Mouse (Mus musculus): Measurements from ENCODE around the gene Sowahb. TPM values are rescaled to one million over a fixed set of nuclear protein-coding genes. Genes with fewer than 3 reads are reported as not detected.

The Sowahb gene
- polyA plus RNA-seq, 1 experiment: 0.01 TPM

DNA sequence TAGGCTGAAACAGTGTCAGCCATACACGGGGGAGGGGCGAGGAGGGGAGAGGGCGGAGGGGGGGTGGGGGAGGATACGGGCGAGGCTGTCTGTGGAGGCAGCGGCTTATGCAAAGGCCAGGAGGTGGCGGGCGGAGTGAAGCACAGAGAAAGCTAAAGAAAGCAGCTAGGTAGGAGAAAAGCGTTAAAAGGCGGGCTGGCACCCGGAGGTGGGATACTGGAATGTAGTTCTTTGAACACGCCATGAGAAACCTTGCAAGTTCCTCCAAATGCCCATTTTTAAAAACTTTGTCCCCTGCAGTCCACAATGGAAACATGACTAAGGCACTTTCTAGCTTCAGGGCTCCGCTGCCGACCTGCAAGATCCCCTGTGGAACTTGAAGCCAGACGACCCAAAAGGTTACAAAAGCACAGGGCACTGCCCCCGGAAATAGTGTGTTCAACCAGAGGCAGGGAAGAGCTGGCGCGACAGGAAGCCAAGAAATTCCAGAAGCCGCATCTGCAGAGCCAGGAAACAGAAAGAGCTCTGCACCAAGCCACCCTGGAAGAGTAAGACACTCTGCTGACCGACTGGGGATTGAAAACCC lies 39.5 kb downstream of the Sowahb start:
- peak overlapping the region; percentile 31 for H3K4me3 ChIP-seq (ENCODE audit: insufficient read depth, poor library complexity, severe bottlenecking)

GRCm38 (mm10) chr5:93002615-93003014 lies 42.2 kb downstream of the Sowahb start:
- TF ChIP-seq MYOD1 (IDR thresholded peaks at IDR 0.05; ENCODE audit: control insufficient read depth, insufficient read length, low read depth) (no peak), MYOG (IDR thresholded peaks at IDR 0.05; ENCODE audit: control insufficient read depth, extremely low read depth, insufficient read length) (no peak), FOSL1 (IDR thresholded peaks at IDR 0.05; ENCODE audit: insufficient read depth, low read length, poor library complexity, severe bottlenecking) (no peak)
- H3K4me3 ChIP-seq (ENCODE audit: insufficient read depth, poor library complexity, severe bottlenecking): no peak overlapping the region
- no peaks in the 10 kb centered on the region for H3K79me2 ChIP-seq (ENCODE audit: control insufficient read depth, insufficient read depth)
- no peaks in the 10 kb centered on the region for H3K79me3 ChIP-seq (ENCODE audit: low read depth)
- H3K36me3 ChIP-seq (ENCODE audit: control insufficient read depth, insufficient read depth): no peaks in the 10 kb centered on the region
- no peaks in the 10 kb centered on the region for H3K27me3 ChIP-seq (ENCODE audit: control insufficient read depth, insufficient read depth, insufficient read length)
- H3ac ChIP-seq (ENCODE audit: control insufficient read depth, insufficient read length, low read depth): no peak overlapping the region

More for the DNA sequence above, 39.5 kb downstream of the Sowahb start:
- Histone ChIP-seq H3K79me2 (ENCODE audit: control insufficient read depth, insufficient read depth) (no peaks in the 10 kb centered on the region), H3K36me3 (ENCODE audit: control insufficient read depth, insufficient read depth) (no peaks in the 10 kb centered on the region), H3K27me3 (ENCODE audit: control insufficient read depth, insufficient read depth, insufficient read length) (no peaks in the 10 kb centered on the region), H3K79me3 (ENCODE audit: low read depth) (no peaks in the 10 kb centered on the region), H3ac (ENCODE audit: control insufficient read depth, insufficient read length, low read depth) (peak overlapping the region; percentile 48)
- TF ChIP-seq MAX (IDR thresholded peaks at IDR 0.05): no peak
- no peak for TF ChIP-seq MYOG (IDR thresholded peaks at IDR 0.05; ENCODE audit: control insufficient read depth, extremely low read depth, insufficient read length)
- TF ChIP-seq MYOD1 (IDR thresholded peaks at IDR 0.05; ENCODE audit: control insufficient read depth, insufficient read length, low read depth): no peak
- TF ChIP-seq CEBPB (IDR thresholded peaks at IDR 0.05; ENCODE audit: low read depth): no peak
- TF ChIP-seq CTCF (IDR thresholded peaks at IDR 0.05; ENCODE audit: control insufficient read depth, insufficient read depth, insufficient read length): no peak
- no peak for TF ChIP-seq USF1 (IDR thresholded peaks at IDR 0.05; ENCODE audit: low read depth)
- no peak for TF ChIP-seq FOSL1 (IDR thresholded peaks at IDR 0.05; ENCODE audit: insufficient read depth, low read length, poor library complexity, severe bottlenecking)

DNA sequence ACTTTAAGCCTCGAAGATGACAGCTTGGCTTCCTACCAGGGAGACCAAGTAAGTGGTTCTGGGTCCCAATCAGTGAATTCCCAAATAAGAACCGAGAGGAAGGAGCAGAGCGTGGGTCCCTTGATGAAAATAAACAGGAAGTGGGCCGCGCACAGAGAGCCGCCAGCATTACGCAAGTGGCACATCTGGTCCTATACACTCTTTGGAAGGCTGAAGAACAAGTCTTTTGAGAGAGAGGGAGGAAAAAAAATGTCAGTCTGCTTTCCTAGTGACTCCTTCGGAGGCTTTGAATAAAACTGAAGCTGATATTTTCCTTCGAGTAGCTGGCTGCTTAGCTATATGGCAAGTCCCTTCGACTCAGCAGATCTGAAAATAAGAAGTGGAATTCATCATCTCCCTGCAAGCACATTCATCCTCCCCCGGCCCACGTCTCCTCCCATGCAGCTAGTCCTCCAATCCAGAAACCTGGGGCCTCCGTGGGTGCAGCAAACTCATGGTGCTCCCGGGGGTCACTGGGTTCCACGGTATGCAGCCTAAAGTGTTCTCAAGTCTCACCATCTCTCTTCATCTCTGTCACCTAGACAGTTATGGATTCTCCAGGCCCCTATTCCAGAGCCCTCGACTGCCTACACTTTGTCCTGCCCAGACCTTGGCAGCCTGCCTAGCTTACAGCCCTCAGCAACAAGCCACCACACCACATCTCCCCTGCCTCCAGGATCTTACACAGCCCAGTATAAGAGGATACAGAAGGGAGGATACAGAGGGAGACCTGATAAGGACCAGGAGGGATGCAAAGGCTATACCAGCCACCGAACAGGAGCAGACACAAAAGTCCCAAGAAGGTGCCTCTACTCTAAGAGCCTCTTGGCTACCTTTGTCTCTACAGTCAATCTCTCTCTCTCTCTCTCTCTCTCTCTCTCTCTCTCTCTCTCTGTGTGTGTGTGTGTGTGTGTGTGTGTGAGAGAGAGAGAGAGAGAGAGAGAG lies 43.8 kb downstream of the Sowahb start:
- H3K79me2 ChIP-seq (ENCODE audit: control insufficient read depth, insufficient read depth): no peaks in the 10 kb centered on the region
- TF ChIP-seq MAX (IDR thresholded peaks at IDR 0.05) (no peak), MYOD1 (IDR thresholded peaks at IDR 0.05; ENCODE audit: control insufficient read depth, insufficient read length, low read depth) (no peak), MYOG (IDR thresholded peaks at IDR 0.05; ENCODE audit: control insufficient read depth, extremely low read depth, insufficient read length) (no peak), CTCF (IDR thresholded peaks at IDR 0.05; ENCODE audit: control insufficient read depth, insufficient read depth, insufficient read length) (no peak), CEBPB (IDR thresholded peaks at IDR 0.05; ENCODE audit: low read depth) (no peak), USF1 (IDR thresholded peaks at IDR 0.05; ENCODE audit: low read depth) (no peak), FOSL1 (IDR thresholded peaks at IDR 0.05; ENCODE audit: insufficient read depth, low read length, poor library complexity, severe bottlenecking) (no peak)
- H3K4me3 ChIP-seq (ENCODE audit: insufficient read depth, poor library complexity, severe bottlenecking): no peak overlapping the region
- H3K27me3 ChIP-seq (ENCODE audit: control insufficient read depth, insufficient read depth, insufficient read length): no peaks in the 10 kb centered on the region
- H3K36me3 ChIP-seq (ENCODE audit: control insufficient read depth, insufficient read depth): no peaks in the 10 kb centered on the region
- H3ac ChIP-seq (ENCODE audit: control insufficient read depth, insufficient read length, low read depth): no peak overlapping the region
- H3K79me3 ChIP-seq (ENCODE audit: low read depth): no peaks in the 10 kb centered on the region

- Histone ChIP-seq H3ac (ENCODE audit: control insufficient read depth, insufficient read length, low read depth) (no peak overlapping the region), H3K27me3 (ENCODE audit: control insufficient read depth, insufficient read depth, insufficient read length) (no peaks in the 10 kb centered on the region), H3K36me3 (ENCODE audit: control insufficient read depth, insufficient read depth) (no peaks in the 10 kb centered on the region), H3K79me3 (ENCODE audit: low read depth) (no peaks in the 10 kb centered on the region), H3K4me3 (ENCODE audit: insufficient read depth, poor library complexity, severe bottlenecking) (no peak overlapping the region), H3K79me2 (ENCODE audit: control insufficient read depth, insufficient read depth) (no peaks in the 10 kb centered on the region)
- TF ChIP-seq FOSL1 (IDR thresholded peaks at IDR 0.05; ENCODE audit: insufficient read depth, low read length, poor library complexity, severe bottlenecking) (no peak), MYOD1 (IDR thresholded peaks at IDR 0.05; ENCODE audit: control insufficient read depth, insufficient read length, low read depth) (no peak), USF1 (IDR thresholded peaks at IDR 0.05; ENCODE audit: low read depth) (no peak), CTCF (IDR thresholded peaks at IDR 0.05; ENCODE audit: control insufficient read depth, insufficient read depth, insufficient read length) (no peak), MYOG (IDR thresholded peaks at IDR 0.05; ENCODE audit: control insufficient read depth, extremely low read depth, insufficient read length) (no peak), CEBPB (IDR thresholded peaks at IDR 0.05; ENCODE audit: low read depth) (no peak), MAX (IDR thresholded peaks at IDR 0.05) (no peak)
These were observed 44.8 kb downstream of the Sowahb start for GRCm38 (mm10) chr5:93000060-93000459.

DNA sequence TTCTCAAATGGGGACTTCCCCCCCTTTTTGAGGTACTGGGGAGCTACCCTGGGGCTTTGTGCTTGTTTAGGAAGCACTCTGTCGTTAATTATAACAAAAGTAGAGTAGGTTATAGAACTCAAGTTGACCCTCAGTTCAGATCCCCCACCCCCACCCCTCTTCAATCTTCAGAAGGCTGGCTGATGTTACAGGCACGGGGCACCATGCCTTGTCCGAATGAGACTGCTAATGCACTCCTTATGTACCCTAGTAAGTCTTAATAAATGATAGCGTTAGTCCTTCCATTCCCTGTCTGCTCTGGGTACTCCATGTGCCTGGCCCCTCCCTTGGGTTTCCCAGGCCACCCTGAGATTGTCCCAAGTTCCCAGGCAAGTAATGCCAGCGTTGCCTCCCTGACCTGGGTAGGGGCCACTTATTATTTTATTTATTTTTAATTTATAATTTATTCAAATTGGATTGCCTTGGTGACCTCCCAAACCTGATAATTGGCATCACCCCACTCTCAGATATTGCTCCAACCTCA lies 46.3 kb downstream of the Sowahb start:
- no peaks in the 10 kb centered on the region for H3K79me3 ChIP-seq (ENCODE audit: low read depth)
- H3K36me3 ChIP-seq (ENCODE audit: control insufficient read depth, insufficient read depth): no peaks in the 10 kb centered on the region
- no peak overlapping the region for H3K4me3 ChIP-seq (ENCODE audit: insufficient read depth, poor library complexity, severe bottlenecking)
- H3K27me3 ChIP-seq (ENCODE audit: control insufficient read depth, insufficient read depth, insufficient read length): no peaks in the 10 kb centered on the region
- no peak overlapping the region for H3ac ChIP-seq (ENCODE audit: control insufficient read depth, insufficient read length, low read depth)
- no peak for TF ChIP-seq CEBPB (IDR thresholded peaks at IDR 0.05; ENCODE audit: low read depth)
- TF ChIP-seq FOSL1 (IDR thresholded peaks at IDR 0.05; ENCODE audit: insufficient read depth, low read length, poor library complexity, severe bottlenecking): no peak
- no peak for TF ChIP-seq MYOG (IDR thresholded peaks at IDR 0.05; ENCODE audit: control insufficient read depth, extremely low read depth, insufficient read length)
- no peak for TF ChIP-seq CTCF (IDR thresholded peaks at IDR 0.05; ENCODE audit: control insufficient read depth, insufficient read depth, insufficient read length)
- TF ChIP-seq MAX (IDR thresholded peaks at IDR 0.05): no peak
- no peak for TF ChIP-seq MYOD1 (IDR thresholded peaks at IDR 0.05; ENCODE audit: control insufficient read depth, insufficient read length, low read depth)
- no peak for TF ChIP-seq USF1 (IDR thresholded peaks at IDR 0.05; ENCODE audit: low read depth)
- H3K79me2 ChIP-seq (ENCODE audit: control insufficient read depth, insufficient read depth): no peaks in the 10 kb centered on the region

Data from C2C12 (cell line).